Comparison of ENCODE assay signal across 8 mouse cellular contexts in the genomic region with DNA sequence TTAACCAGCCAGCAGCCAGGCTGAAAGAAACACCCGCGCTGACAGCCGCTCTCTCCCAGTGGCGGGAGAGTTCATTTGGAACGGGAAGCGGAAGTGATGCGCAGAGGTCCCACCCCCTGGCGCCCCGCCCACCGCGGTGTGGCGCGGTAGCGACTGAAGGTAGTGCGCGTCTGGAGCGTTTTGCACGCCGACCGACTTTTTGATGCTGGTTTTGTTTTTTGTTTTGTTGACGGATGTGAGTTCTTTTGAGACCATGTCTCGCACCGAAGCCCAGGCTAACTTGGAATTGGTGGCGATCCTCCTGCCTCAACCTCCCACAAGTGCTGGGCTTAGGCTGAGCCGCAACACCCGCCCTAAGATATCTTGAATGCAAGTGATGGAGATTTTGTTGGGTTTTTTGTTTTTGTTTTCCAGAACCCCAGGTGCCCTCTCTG. TPM values are rescaled to one million over a fixed set of nuclear protein-coding genes. Genes with fewer than 3 reads are reported as not detected.
DNase-seq lines count a peak whose midpoint lies in the region; ATAC-seq lines count a peak whose summit lies in the region.

Prim2 (minus strand) TSS at position 88 of the 434 bp plus-strand sequence.

- DNase-seq in CD8-positive naive resting alpha-beta T cell, adult 2 months (ENCODE audit: low read depth in 2 of 2, low spot score in 2 of 2) = peak; percentile 81 to 92
- DNase-seq in kidney, postnatal 10 days = peak; percentile 94
- DNase-seq in liver, embryonic 13.5 days = peak; percentile 79
- DNase-seq in natural killer cell, adult 2 months (ENCODE audit: low spot score in 2 of 2) = peak; percentile 73 to 82

- H3K4me1 ChIP-seq in brown adipose tissue, adult 24 weeks (ENCODE audit: control insufficient read depth, insufficient read depth, insufficient read length, low read length) = no peaks in the 10 kb centered on the region
- peaks cover 17% of the 10 kb centered on the region for H3K4me1 ChIP-seq in heart, embryonic 13.5 days
- peaks cover 64% of the 10 kb centered on the region for H3K4me1 ChIP-seq in liver, embryonic 13.5 days (replicated peaks)
- 0 out of 2 replicates have a peak, but pooled peaks cover 3% of the 10 kb centered on the region for H3K4me1 ChIP-seq in stomach, embryonic 14.5 days (ENCODE audit: control insufficient read depth, insufficient read depth, low read length)

- no peaks in the 10 kb centered on the region for H3K27me3 ChIP-seq in heart, embryonic 13.5 days (replicated peaks)
- peaks cover 6% of the 10 kb centered on the region; the same call in 1 of the 2 replicates for H3K27me3 ChIP-seq in liver, embryonic 13.5 days
- H3K27me3 ChIP-seq in stomach, embryonic 14.5 days (ENCODE audit: control insufficient read depth, insufficient read depth, low read length) = no peaks in the 10 kb centered on the region

- H3K4me2 ChIP-seq in heart, embryonic 13.5 days = peak within 1 kb of the TSS; percentile 91
- peak within 1 kb of the TSS; percentile 93 for H3K4me2 ChIP-seq in liver, embryonic 13.5 days
- H3K4me2 ChIP-seq in stomach, embryonic 14.5 days (replicated peaks; ENCODE audit: low read depth, low read length) = peak within 1 kb of the TSS; percentile 76

- no peak within 1 kb of the TSS for H3K27ac ChIP-seq in brown adipose tissue, adult 24 weeks (replicated peaks; ENCODE audit: low read depth, low read length)
- H3K27ac ChIP-seq in heart, embryonic 13.5 days (replicated peaks) = peak within 1 kb of the TSS; percentile 81
- peak within 1 kb of the TSS; percentile 92 for H3K27ac ChIP-seq in liver, embryonic 13.5 days
- peak within 1 kb of the TSS; percentile 74; the same call in 1 of the 2 replicates for H3K27ac ChIP-seq in stomach, embryonic 14.5 days (ENCODE audit: low read length)

- peak within 1 kb of the TSS; percentile 77 for H3K4me3 ChIP-seq in brown adipose tissue, adult 24 weeks (ENCODE audit: insufficient read depth, low read depth, low read length)
- H3K4me3 ChIP-seq in heart, embryonic 13.5 days = peak within 1 kb of the TSS; percentile 71
- H3K4me3 ChIP-seq in liver, embryonic 13.5 days (replicated peaks) = peak within 1 kb of the TSS; percentile 83
- peak within 1 kb of the TSS; percentile 60 for H3K4me3 ChIP-seq in stomach, embryonic 14.5 days (ENCODE audit: low read depth, low read length)

- H3K9ac ChIP-seq in heart, embryonic 13.5 days = peak within 1 kb of the TSS; percentile 82
- H3K9ac ChIP-seq in liver, embryonic 13.5 days = peak within 1 kb of the TSS; percentile 84
- peak within 1 kb of the TSS; percentile 57 for H3K9ac ChIP-seq in stomach, embryonic 14.5 days (replicated peaks; ENCODE audit: low read depth, low read length)

- WGBS in heart, embryonic 13.5 days = under 1% methylated on average over 26 of the region's 26 CpGs
- WGBS in liver, embryonic 13.5 days (ENCODE audit: insufficient replicate concordance) = under 1% methylated on average over 26 of the region's 26 CpGs
- under 1% methylated on average over 26 of the region's 26 CpGs for WGBS in stomach, embryonic 14.5 days

- H3K9me3 ChIP-seq in heart, embryonic 13.5 days = no peaks in the 10 kb centered on the region
- H3K9me3 ChIP-seq in liver, embryonic 13.5 days (replicated peaks) = no peaks in the 10 kb centered on the region
- no peaks in the 10 kb centered on the region for H3K9me3 ChIP-seq in stomach, embryonic 14.5 days (ENCODE audit: control insufficient read depth, low read depth, low read length)

- H3K36me3 ChIP-seq in heart, embryonic 13.5 days = peaks cover 28% of the 10 kb centered on the region
- peaks cover 35% of the 10 kb centered on the region for H3K36me3 ChIP-seq in liver, embryonic 13.5 days
- H3K36me3 ChIP-seq in stomach, embryonic 14.5 days (ENCODE audit: control insufficient read depth, insufficient read depth, low read length) = no peaks in the 10 kb centered on the region; the same call in 1 of the 2 replicates

- peak; percentile 87 for ATAC-seq in erythroid progenitor cell, adult 5-6 weeks (replicated peaks; ENCODE audit: low FRiP score, poor library complexity, severe bottlenecking)
- peak; percentile 57; the same call in 1 of the 2 replicates for ATAC-seq in heart, embryonic 13.5 days (ENCODE audit: extremely low read depth, insufficient number of reproducible peaks, low FRiP score, low TSS enrichment)
- ATAC-seq in liver, embryonic 13.5 days (ENCODE audit: low read depth) = peak; percentile 81
- ATAC-seq in stomach, embryonic 14.5 days (ENCODE audit: insufficient number of reproducible peaks, insufficient read depth, low FRiP score, low read depth) = peak; percentile 88

RNA-seq across cellular contexts. Expression of gene Prim2, which starts in this region (rescaled TPM):
- 2.6 and 2.7 TPM in 2 replicates for polyA plus RNA-seq in brown adipose tissue, adult 24 weeks (2012; ENCODE audit: insufficient read depth, insufficient read length, missing spikeins)
- total RNA-seq in erythroid progenitor cell, adult 5-6 weeks (2015; ENCODE audit: low replicate concordance) = 62.5 and 83.6 TPM in 2 replicates
- total RNA-seq in erythroid progenitor cell, adult 5-6 weeks (2017; ENCODE audit: low replicate concordance) = 84.2 and 84.9 TPM in 2 replicates
- 18.1 and 21.7 TPM in 2 replicates for polyA plus RNA-seq in heart, embryonic 13.5 days (2015; fragmentation: Nextera tagmentation; extraction: Ambion mirVana)
- polyA plus RNA-seq in liver, embryonic 13.5 days (2015; fragmentation: Nextera tagmentation; extraction: Ambion mirVana) = 43.2 and 49.5 TPM in 2 replicates
- 36.8 and 40.7 TPM in 2 replicates for polyA plus RNA-seq in stomach, embryonic 14.5 days (2014; fragmentation: Nextera tagmentation; extraction: Ambion mirVana)
